Mouse (Mus musculus): Measurements from ENCODE around the gene Gm29289.
"Not testable (repeated sequence)": the region's sequence is repeated elsewhere in the genome, so short reads cannot be mapped to it uniquely, and the experiment has no call there.

Gene Gm29289

DNA sequence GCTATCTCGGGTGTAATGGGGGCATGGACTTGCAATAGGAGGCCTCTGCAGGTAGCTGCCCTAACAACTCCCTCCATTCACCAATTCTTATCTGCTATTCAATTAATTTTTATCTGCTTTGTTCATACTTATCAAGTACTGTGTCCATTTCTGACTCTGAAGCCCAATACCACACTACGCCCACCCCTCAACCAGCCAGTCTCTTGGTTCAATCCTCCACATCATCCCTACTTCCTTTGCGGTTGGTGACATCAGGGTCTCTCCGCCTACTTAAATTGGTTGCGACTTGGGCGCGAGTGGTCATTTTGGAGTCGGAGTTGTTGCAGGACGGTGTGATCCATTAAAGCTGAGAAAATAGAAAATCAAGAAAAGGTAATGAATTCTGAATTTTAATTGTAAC is at the start of gene Gm29289:
Gene Gm29289, plus strand, starts transcription at position 301 of the 400 bp plus-strand sequence.
- not testable (repeated sequence) for DNase-seq (ENCODE audit: low spot score in 2 of 2)

DNA sequence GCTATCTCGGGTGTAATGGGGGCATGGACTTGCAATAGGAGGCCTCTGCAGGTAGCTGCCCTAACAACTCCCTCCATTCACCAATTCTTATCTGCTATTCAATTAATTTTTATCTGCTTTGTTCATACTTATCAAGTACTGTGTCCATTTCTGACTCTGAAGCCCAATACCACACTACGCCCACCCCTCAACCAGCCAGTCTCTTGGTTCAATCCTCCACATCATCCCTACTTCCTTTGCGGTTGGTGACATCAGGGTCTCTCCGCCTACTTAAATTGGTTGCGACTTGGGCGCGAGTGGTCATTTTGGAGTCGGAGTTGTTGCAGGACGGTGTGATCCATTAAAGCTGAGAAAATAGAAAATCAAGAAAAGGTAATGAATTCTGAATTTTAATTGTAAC is 31.7 kb upstream of the Gm29289 start, which contains the start of gene Gm10352:
Gene Gm10352, plus strand, starts transcription at position 301 of the 400 bp plus-strand sequence.
- not testable (repeated sequence) for DNase-seq (ENCODE audit: low spot score in 2 of 2)

All from frontal cortex, postnatal 25 days (tissue).